Mouse (Mus musculus): ENCODE data around the gene Cxcl1. TPM values are rescaled to one million over a fixed set of nuclear protein-coding genes. Genes with fewer than 3 reads are reported as not detected.

The Cxcl1 gene
- polyA plus RNA-seq, 1 experiment: 0.34 TPM

GRCm38 (mm10) chr5:90879307-90880014, 11.6 kb upstream of the Cxcl1 start:
- DNase-seq: no peak
- Histone ChIP-seq H3K4me1 (ENCODE audit: control insufficient read depth, insufficient read depth, low read length) (no peaks in the 10 kb centered on the region), H3K4me3 (replicated peaks; ENCODE audit: insufficient read depth, low read depth, low read length) (no peak overlapping the region), H3K27me3 (ENCODE audit: control insufficient read depth, insufficient read depth, low read length) (no peaks in the 10 kb centered on the region), H3K27ac (ENCODE audit: insufficient read depth, low read length) (no peak overlapping the region)
- TF ChIP-seq CTCF (IDR thresholded peaks at IDR 0.05; ENCODE audit: borderline replicate concordance, insufficient read depth, low read depth, low read length): no peak
- TF ChIP-seq POLR2A (IDR thresholded peaks at IDR 0.05; ENCODE audit: borderline replicate concordance, insufficient read depth, low read length): no peak
- WGBS: 84% methylated on average over 3 of the region's 3 CpGs

GRCm38 (mm10) chr5:90880335-90880850, 10.6 kb upstream of the Cxcl1 start:
- DNase-seq: no peak
- Histone ChIP-seq H3K4me1 (ENCODE audit: control insufficient read depth, insufficient read depth, low read length) (no peaks in the 10 kb centered on the region), H3K27ac (ENCODE audit: insufficient read depth, low read length) (no peak overlapping the region), H3K27me3 (ENCODE audit: control insufficient read depth, insufficient read depth, low read length) (no peaks in the 10 kb centered on the region), H3K4me3 (replicated peaks; ENCODE audit: insufficient read depth, low read depth, low read length) (no peak overlapping the region)
- WGBS: 88% methylated on average over 7 of the region's 7 CpGs
- TF ChIP-seq CTCF (IDR thresholded peaks at IDR 0.05; ENCODE audit: borderline replicate concordance, insufficient read depth, low read depth, low read length): no peak
- no peak for TF ChIP-seq POLR2A (IDR thresholded peaks at IDR 0.05; ENCODE audit: borderline replicate concordance, insufficient read depth, low read length)

GRCm38 (mm10) chr5:90881021-90881420, 10.0 kb upstream of the Cxcl1 start:
- Histone ChIP-seq H3K4me3 (replicated peaks; ENCODE audit: insufficient read depth, low read depth, low read length) (no peak overlapping the region), H3K27me3 (ENCODE audit: control insufficient read depth, insufficient read depth, low read length) (no peaks in the 10 kb centered on the region), H3K4me1 (ENCODE audit: control insufficient read depth, insufficient read depth, low read length) (no peaks in the 10 kb centered on the region), H3K27ac (ENCODE audit: insufficient read depth, low read length) (no peak overlapping the region)
- 82% methylated on average over 4 of the region's 4 CpGs for WGBS
- no peak for DNase-seq
- TF ChIP-seq POLR2A (IDR thresholded peaks at IDR 0.05; ENCODE audit: borderline replicate concordance, insufficient read depth, low read length): no peak
- no peak for TF ChIP-seq CTCF (IDR thresholded peaks at IDR 0.05; ENCODE audit: borderline replicate concordance, insufficient read depth, low read depth, low read length)

GRCm38 (mm10) chr5:90881682-90882081, 9.4 kb upstream of the Cxcl1 start:
- WGBS: 89% methylated on average over 5 of the region's 5 CpGs
- TF ChIP-seq CTCF (IDR thresholded peaks at IDR 0.05; ENCODE audit: borderline replicate concordance, insufficient read depth, low read depth, low read length) (no peak), POLR2A (IDR thresholded peaks at IDR 0.05; ENCODE audit: borderline replicate concordance, insufficient read depth, low read length) (no peak)
- Histone ChIP-seq H3K27ac (ENCODE audit: insufficient read depth, low read length) (no peak overlapping the region), H3K4me3 (replicated peaks; ENCODE audit: insufficient read depth, low read depth, low read length) (no peak overlapping the region), H3K27me3 (ENCODE audit: control insufficient read depth, insufficient read depth, low read length) (no peaks in the 10 kb centered on the region), H3K4me1 (ENCODE audit: control insufficient read depth, insufficient read depth, low read length) (no peaks in the 10 kb centered on the region)
- no peak for DNase-seq

GRCm38 (mm10) chr5:90882146-90882545, 8.9 kb upstream of the Cxcl1 start:
- no peak overlapping the region for H3K4me3 ChIP-seq (replicated peaks; ENCODE audit: insufficient read depth, low read depth, low read length)
- 68% methylated on average over 5 of the region's 5 CpGs for WGBS
- H3K4me1 ChIP-seq (ENCODE audit: control insufficient read depth, insufficient read depth, low read length): no peaks in the 10 kb centered on the region
- TF ChIP-seq POLR2A (IDR thresholded peaks at IDR 0.05; ENCODE audit: borderline replicate concordance, insufficient read depth, low read length) (no peak), CTCF (IDR thresholded peaks at IDR 0.05; ENCODE audit: borderline replicate concordance, insufficient read depth, low read depth, low read length) (no peak)
- H3K27ac ChIP-seq (ENCODE audit: insufficient read depth, low read length): no peak overlapping the region
- H3K27me3 ChIP-seq (ENCODE audit: control insufficient read depth, insufficient read depth, low read length): no peaks in the 10 kb centered on the region
- DNase-seq: no peak

- H3K4me3 ChIP-seq (replicated peaks; ENCODE audit: insufficient read depth, low read depth, low read length): no peak overlapping the region
- TF ChIP-seq CTCF (IDR thresholded peaks at IDR 0.05; ENCODE audit: borderline replicate concordance, insufficient read depth, low read depth, low read length) (no peak), POLR2A (IDR thresholded peaks at IDR 0.05; ENCODE audit: borderline replicate concordance, insufficient read depth, low read length) (no peak)
- peak in 1 of 2 experiments; percentile 58 for DNase-seq
- WGBS: 44% methylated on average over 2 of the region's 2 CpGs
- H3K27ac ChIP-seq (ENCODE audit: insufficient read depth, low read length): no peak overlapping the region
- no peaks in the 10 kb centered on the region for H3K4me1 ChIP-seq (ENCODE audit: control insufficient read depth, insufficient read depth, low read length)
- H3K27me3 ChIP-seq (ENCODE audit: control insufficient read depth, insufficient read depth, low read length): no peaks in the 10 kb centered on the region
These were observed 6.3 kb upstream of the Cxcl1 start for GRCm38 (mm10) chr5:90884628-90885242.

GRCm38 (mm10) chr5:90888661-90889060, 2.4 kb upstream of the Cxcl1 start:
- Histone ChIP-seq H3K4me1 (ENCODE audit: control insufficient read depth, insufficient read depth, low read length) (no peaks in the 10 kb centered on the region; the same call in 1 of the 2 replicates), H3K27ac (ENCODE audit: insufficient read depth, low read length) (no peak overlapping the region), H3K27me3 (ENCODE audit: control insufficient read depth, insufficient read depth, low read length) (no peaks in the 10 kb centered on the region), H3K4me3 (replicated peaks; ENCODE audit: insufficient read depth, low read depth, low read length) (no peak overlapping the region)
- 75% methylated on average over 5 of the region's 5 CpGs for WGBS
- TF ChIP-seq POLR2A (IDR thresholded peaks at IDR 0.05; ENCODE audit: borderline replicate concordance, insufficient read depth, low read length) (no peak), CTCF (IDR thresholded peaks at IDR 0.05; ENCODE audit: borderline replicate concordance, insufficient read depth, low read depth, low read length) (no peak)
- DNase-seq: no peak

GRCm38 (mm10) chr5:90891464-90891813, 398 bp downstream of the Cxcl1 start:
- no peaks in the 10 kb centered on the region; the same call in 1 of the 2 replicates for H3K4me1 ChIP-seq (ENCODE audit: control insufficient read depth, insufficient read depth, low read length)
- H3K4me3 ChIP-seq (replicated peaks; ENCODE audit: insufficient read depth, low read depth, low read length): peak overlapping the region; percentile 52
- no peak overlapping the region for H3K27ac ChIP-seq (ENCODE audit: insufficient read depth, low read length)
- TF ChIP-seq POLR2A (IDR thresholded peaks at IDR 0.05; ENCODE audit: borderline replicate concordance, insufficient read depth, low read length) (no peak), CTCF (IDR thresholded peaks at IDR 0.05; ENCODE audit: borderline replicate concordance, insufficient read depth, low read depth, low read length) (no peak)
- DNase-seq: no peak
- 41% methylated on average over 10 of the region's 10 CpGs for WGBS
- H3K27me3 ChIP-seq (ENCODE audit: control insufficient read depth, insufficient read depth, low read length): no peaks in the 10 kb centered on the region

Measured in cerebellum, adult 2 months (tissue).